Mouse (Mus musculus): Measurements from ENCODE around the gene Fgf15. TPM values are rescaled to one million over a fixed set of nuclear protein-coding genes. Genes with fewer than 3 reads are reported as not detected.

Fgf15 gene
- total RNA-seq, 4 experiments from 2014 or later = not detected

Other genes starting within 250 kb of the Fgf15 start
- 1 to 10 TPM; 3.6 to 5.7 (median 4.2) TPM for gene Ano1, start 144.6 kb upstream of the Fgf15 start, total RNA-seq (2022)
- 1 to 10 TPM; 1.0 to 1.9 (median 1.4) TPM for gene Fgf3, start 58.4 kb upstream of the Fgf15 start, total RNA-seq (2022)
- not detected for gene Fgf4, start 49.2 kb upstream of the Fgf15 start, total RNA-seq (2022)
- gene LTO1, start 18.6 kb downstream of the Fgf15 start, total RNA-seq (2022) = 10 to 100 TPM; 23.4 to 30.7 (median 24.9) TPM
- gene Ccnd1, start 43.4 kb downstream of the Fgf15 start, total RNA-seq (2022) = 10 to 100 TPM; 38.1 to 47.4 (median 43.6) TPM